Mouse (Mus musculus) thymus, adult 18-20 months (tissue): ENCODE results near the gene Nfkbia.

ENCODE experiments used
- DNase-seq, 2 experiments: peaks; one replicate each; pipeline ENCODE4 v3.0.0; 2022; ENCODE audit warnings: mixed read lengths in 2 of 2

Gene Nfkbia

DNA sequence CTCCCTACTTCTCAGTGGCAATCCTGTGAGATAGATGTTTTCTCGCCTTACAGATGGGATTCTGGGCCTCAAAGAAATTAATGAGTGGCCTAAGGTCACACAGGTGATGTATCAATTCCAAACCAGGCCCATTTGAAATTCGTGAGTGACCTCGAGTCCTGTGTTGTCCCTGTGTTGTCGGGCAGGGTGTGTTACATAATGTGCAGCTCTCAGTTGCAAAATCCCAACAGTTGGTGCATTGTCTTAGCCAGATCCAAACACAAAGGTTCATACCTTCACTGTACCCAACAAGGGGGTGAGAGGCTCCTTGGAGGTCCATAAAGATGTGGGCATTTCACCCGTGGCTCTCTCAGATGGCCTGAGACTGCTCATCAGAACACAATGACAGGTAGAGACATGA lies 52.0 kb downstream of the Nfkbia start:
- no peak for DNase-seq
